Mouse (Mus musculus): ENCODE data around the gene Brd3. TPM values are rescaled to one million over a fixed set of nuclear protein-coding genes. Genes with fewer than 3 reads are reported as not detected.

The Brd3 gene
- polyA plus RNA-seq, 1 experiment from 2014 or later: 145 TPM

- 59% methylated on average over 7 of the region's 7 CpGs for WGBS
- DNase-seq (ENCODE audit: low spot score): no peak
- peak overlapping the region; percentile 64 for H3K27ac ChIP-seq
Measured at GRCm38 (mm10) chr2:27504113-27504885, 3.2 kb downstream of the Brd3 start.

DNA sequence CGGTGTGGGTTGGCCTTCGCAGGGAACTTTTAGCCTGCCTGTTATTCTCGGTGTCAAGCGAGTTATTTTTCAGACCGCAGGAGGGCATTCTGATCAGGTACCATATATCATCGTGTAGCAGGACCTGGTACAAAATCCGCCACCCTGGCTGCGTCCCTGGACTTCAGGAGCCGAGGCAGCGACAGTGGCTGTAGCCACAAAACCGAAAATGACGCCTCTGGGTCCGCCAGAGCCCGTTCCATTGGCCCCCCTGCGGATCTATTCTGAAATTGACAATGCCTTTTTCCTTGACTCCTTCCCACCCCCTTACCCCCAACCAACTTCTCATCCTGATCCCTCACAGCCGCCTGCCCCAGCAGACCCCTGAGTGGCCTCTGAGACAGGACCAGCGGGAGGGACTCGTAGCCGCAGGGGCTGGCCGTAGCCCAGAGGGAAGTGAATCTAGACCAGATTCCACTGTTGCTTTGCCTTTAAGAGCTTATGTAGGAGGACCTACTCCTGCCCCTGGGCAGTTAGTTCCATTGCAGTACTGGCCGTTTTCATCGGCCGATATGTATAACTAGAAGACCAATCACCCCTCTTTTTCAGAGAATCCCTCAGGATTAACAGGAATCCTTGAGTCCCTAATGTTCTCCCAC, 11.0 kb downstream of the Brd3 start:
- 27% methylated on average over 23 of the region's 23 CpGs for WGBS
- Histone ChIP-seq H3K36me3 (no peaks in the 10 kb centered on the region), H3K27ac (peak overlapping the region; percentile 79), H3K4me3 (peak overlapping the region; percentile 51), H3K27me3 (ENCODE audit: insufficient read depth, poor library complexity, severe bottlenecking) (no peaks in the 10 kb centered on the region), H3K4me1 (replicated peaks) (peaks cover 19% of the 10 kb centered on the region), H3K9me3 (peaks cover 5% of the 10 kb centered on the region; the same call in 1 of the 2 replicates)
- DNase-seq (ENCODE audit: low spot score): peak; percentile 72

More at GRCm38 (mm10) chr2:27504113-27504885, 3.2 kb downstream of the Brd3 start:
- Histone ChIP-seq H3K4me3 (no peak overlapping the region), H3K27me3 (ENCODE audit: insufficient read depth, poor library complexity, severe bottlenecking) (no peaks in the 10 kb centered on the region), H3K4me1 (replicated peaks) (peaks cover 18% of the 10 kb centered on the region), H3K36me3 (no peaks in the 10 kb centered on the region), H3K9me3 (no peaks in the 10 kb centered on the region)

GRCm38 (mm10) chr2:27493971-27494370, 13.5 kb downstream of the Brd3 start:
- WGBS: 92% methylated on average over 3 of the region's 3 CpGs
- Histone ChIP-seq H3K4me3 (no peak overlapping the region), H3K9me3 (peaks cover 5% of the 10 kb centered on the region; the same call in 1 of the 2 replicates), H3K27ac (no peak overlapping the region), H3K36me3 (no peaks in the 10 kb centered on the region), H3K27me3 (ENCODE audit: insufficient read depth, poor library complexity, severe bottlenecking) (no peaks in the 10 kb centered on the region), H3K4me1 (replicated peaks) (peaks cover 19% of the 10 kb centered on the region)
- DNase-seq (ENCODE audit: low spot score): no peak

DNA sequence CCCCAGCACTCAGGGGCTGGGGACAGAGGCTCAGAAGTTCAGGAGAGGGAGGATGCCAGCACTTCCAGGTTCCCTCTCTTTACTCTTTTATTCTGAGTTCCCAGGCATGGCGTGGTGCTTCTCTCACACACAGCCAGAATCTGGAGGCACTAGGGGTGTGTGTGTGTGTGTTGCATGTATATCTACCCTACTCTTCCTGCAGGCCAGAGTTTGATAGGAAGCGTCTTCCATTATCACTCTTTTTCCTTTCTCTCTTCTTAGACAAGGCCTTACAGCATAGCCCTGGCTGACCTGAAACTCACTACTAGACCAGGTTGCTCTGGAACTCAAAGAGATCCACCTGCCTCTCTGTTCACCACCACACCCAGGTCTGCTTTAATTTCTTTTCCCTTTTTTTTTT, 16.5 kb downstream of the Brd3 start:
- Histone ChIP-seq H3K36me3 (no peaks in the 10 kb centered on the region), H3K9me3 (peaks cover 5% of the 10 kb centered on the region; the same call in 1 of the 2 replicates), H3K27ac (no peak overlapping the region), H3K27me3 (ENCODE audit: insufficient read depth, poor library complexity, severe bottlenecking) (no peaks in the 10 kb centered on the region), H3K4me3 (no peak overlapping the region), H3K4me1 (replicated peaks) (peaks cover 5% of the 10 kb centered on the region)
- DNase-seq (ENCODE audit: low spot score): no peak
- WGBS: 91% methylated on average over 2 of the region's 2 CpGs

DNA sequence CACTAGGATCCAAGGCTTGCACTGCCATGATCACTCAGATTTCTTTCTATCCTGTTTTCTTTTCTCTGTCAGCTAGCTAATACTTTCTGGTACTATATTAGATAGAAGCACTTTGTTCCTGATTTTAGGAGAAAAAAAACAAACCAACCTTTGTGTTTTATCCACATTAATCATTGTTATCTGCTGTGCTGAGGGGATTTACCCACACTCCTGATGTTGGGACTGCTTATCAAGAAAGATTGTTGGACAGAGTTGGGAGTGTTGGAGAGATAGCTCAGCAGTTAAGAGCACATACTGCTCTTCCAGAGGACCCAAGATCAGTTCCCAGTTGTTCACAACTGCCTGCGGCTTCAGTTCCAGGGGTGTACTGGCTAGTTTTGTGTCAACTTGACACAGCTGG, 19.1 kb downstream of the Brd3 start:
- Histone ChIP-seq H3K27me3 (ENCODE audit: insufficient read depth, poor library complexity, severe bottlenecking) (no peaks in the 10 kb centered on the region), H3K36me3 (no peaks in the 10 kb centered on the region), H3K27ac (no peak overlapping the region), H3K4me1 (replicated peaks) (no peaks in the 10 kb centered on the region), H3K4me3 (no peak overlapping the region), H3K9me3 (no peaks in the 10 kb centered on the region)
- WGBS: 91% methylated on average over 1 of the region's 1 CpGs
- no peak for DNase-seq (ENCODE audit: low spot score)

DNA sequence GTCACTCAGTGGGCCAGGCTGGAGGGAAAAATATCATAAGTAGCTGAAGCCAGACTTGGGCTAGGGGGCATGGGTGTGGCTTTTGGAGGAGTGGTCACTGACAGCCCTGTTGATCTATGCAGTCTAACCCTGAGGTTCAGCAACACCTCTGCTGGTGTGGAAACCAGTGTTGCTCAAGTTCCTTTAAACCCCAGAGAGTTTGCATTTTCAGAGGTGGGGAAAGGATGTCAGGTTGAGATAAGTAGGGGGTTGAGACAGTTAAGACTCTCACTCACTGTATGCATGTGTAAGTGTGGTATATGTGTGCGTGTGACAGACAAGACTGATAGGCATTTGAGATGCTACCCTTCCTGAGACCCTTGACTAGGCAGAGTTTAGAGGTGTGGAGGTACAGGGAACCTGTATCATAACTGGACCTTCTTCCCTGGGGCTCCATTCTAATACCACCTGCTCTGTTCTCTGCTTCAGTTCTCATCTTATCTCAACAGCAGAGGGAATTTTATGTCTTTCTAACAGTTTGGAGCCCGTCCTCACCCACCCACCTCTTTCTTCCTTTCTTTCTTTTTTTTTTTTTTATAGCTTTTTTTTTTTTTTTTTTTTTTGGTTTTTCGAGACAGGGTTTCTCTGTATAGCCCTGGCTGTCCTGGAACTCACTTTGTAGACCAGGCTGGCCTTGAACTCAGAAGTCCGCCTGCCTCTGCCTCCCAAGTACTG, 20.0 kb downstream of the Brd3 start:
- no peaks in the 10 kb centered on the region for H3K27me3 ChIP-seq (ENCODE audit: insufficient read depth, poor library complexity, severe bottlenecking)
- no peaks in the 10 kb centered on the region for H3K36me3 ChIP-seq
- 80% methylated on average over 3 of the region's 4 CpGs for WGBS
- H3K27ac ChIP-seq: no peak overlapping the region
- no peaks in the 10 kb centered on the region for H3K9me3 ChIP-seq
- DNase-seq (ENCODE audit: low spot score): no peak
- no peak overlapping the region for H3K4me3 ChIP-seq
- no peaks in the 10 kb centered on the region for H3K4me1 ChIP-seq (replicated peaks)

DNA sequence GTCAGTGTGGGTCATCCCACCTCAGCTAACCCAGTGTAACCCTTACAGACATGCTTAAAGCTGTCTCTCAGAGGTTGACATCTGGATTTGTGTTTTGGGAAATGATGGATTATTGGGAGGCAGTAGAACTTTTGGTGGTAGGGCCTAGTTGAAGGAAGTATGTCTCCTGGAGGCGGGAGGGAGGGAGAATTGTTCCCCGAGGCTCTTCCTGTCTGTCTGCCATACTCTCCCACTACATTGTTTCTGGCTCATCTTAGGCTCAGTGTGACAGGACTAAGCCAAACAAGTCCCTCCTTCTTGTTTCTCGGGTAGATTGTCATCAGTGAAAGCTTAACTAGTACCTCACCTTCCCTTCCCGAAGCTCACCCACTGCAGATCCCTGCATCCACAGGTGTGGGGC, 20.7 kb downstream of the Brd3 start:
- Histone ChIP-seq H3K27me3 (ENCODE audit: insufficient read depth, poor library complexity, severe bottlenecking) (no peaks in the 10 kb centered on the region), H3K4me1 (replicated peaks) (no peaks in the 10 kb centered on the region), H3K9me3 (no peaks in the 10 kb centered on the region), H3K27ac (no peak overlapping the region), H3K4me3 (no peak overlapping the region), H3K36me3 (no peaks in the 10 kb centered on the region)
- WGBS: 75% methylated on average over 4 of the region's 4 CpGs
- DNase-seq (ENCODE audit: low spot score): no peak

DNA sequence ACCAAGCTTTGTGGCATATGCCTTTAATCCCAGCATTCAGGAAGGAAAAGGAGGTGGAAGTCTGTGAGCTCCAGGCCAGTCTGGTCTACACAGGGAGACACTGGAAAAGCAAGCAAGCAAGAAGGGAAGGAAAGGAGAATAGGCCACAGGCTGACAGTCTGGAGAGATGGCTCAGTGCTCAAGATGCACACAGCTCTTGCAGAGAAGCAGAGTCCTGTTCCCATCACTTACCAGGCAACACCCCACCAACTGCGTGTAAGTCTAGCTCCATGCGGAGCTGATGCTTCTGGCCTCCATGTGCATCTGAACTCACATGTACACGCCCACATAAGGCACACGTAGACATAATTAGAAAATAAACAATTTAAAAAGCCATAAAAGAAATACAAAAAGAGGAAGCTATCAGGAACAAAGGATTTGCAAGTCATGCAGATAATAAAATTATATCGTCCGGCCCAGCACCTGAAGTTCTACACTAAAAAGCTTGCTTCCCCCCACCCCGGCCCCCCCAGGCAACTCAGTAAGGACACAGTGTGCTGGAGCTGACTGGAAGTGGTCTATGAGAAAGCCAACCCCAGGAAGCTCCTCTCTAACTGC, 25.1 kb downstream of the Brd3 start:
- 89% methylated on average over 7 of the region's 7 CpGs for WGBS
- DNase-seq (ENCODE audit: low spot score): no peak
- Histone ChIP-seq H3K9me3 (no peaks in the 10 kb centered on the region), H3K4me1 (replicated peaks) (no peaks in the 10 kb centered on the region), H3K36me3 (no peaks in the 10 kb centered on the region), H3K27me3 (ENCODE audit: insufficient read depth, poor library complexity, severe bottlenecking) (no peaks in the 10 kb centered on the region), H3K27ac (no peak overlapping the region), H3K4me3 (no peak overlapping the region)

GRCm38 (mm10) chr2:27480367-27480766, 27.1 kb downstream of the Brd3 start:
- Histone ChIP-seq H3K27ac (no peak overlapping the region), H3K9me3 (no peaks in the 10 kb centered on the region), H3K4me1 (replicated peaks) (peaks cover 7% of the 10 kb centered on the region), H3K36me3 (no peaks in the 10 kb centered on the region), H3K27me3 (ENCODE audit: insufficient read depth, poor library complexity, severe bottlenecking) (no peaks in the 10 kb centered on the region), H3K4me3 (no peak overlapping the region)
- no peak for DNase-seq (ENCODE audit: low spot score)
- 79% methylated on average over 4 of the region's 4 CpGs for WGBS

DNA sequence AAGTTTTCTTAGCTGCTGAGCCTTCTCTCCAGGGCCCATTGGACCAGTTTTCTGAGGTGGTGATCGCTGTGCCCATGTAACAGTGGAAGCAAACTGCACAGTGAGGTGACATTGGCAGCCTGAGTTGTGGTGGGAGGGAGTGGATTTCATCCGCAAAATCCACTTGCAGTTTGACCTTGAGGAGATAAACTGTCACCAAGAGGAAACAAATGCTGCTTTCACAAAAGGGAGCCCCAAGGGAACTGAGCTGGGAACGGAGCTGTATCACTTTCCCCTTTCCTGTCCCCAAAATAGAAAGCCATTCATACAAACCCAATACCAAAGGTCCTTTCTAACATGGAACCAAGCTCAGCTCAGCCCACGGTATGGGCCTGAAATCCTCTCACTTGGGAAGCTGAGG, 27.6 kb downstream of the Brd3 start:
- no peaks in the 10 kb centered on the region for H3K9me3 ChIP-seq
- DNase-seq (ENCODE audit: low spot score): no peak
- H3K27me3 ChIP-seq (ENCODE audit: insufficient read depth, poor library complexity, severe bottlenecking): no peaks in the 10 kb centered on the region
- no peak overlapping the region for H3K4me3 ChIP-seq
- H3K27ac ChIP-seq: no peak overlapping the region
- H3K36me3 ChIP-seq: no peaks in the 10 kb centered on the region
- 78% methylated on average over 4 of the region's 4 CpGs for WGBS
- peaks cover 7% of the 10 kb centered on the region for H3K4me1 ChIP-seq (replicated peaks)

- Histone ChIP-seq H3K27me3 (ENCODE audit: insufficient read depth, poor library complexity, severe bottlenecking) (no peaks in the 10 kb centered on the region), H3K4me3 (peak overlapping the region; percentile 95), H3K36me3 (peaks cover 21% of the 10 kb centered on the region), H3K9me3 (no peaks in the 10 kb centered on the region), H3K4me1 (replicated peaks) (peaks cover 38% of the 10 kb centered on the region), H3K27ac (peak overlapping the region; percentile 99)
- DNase-seq (ENCODE audit: low spot score): no peak
- 36% methylated on average over 11 of the region's 11 CpGs for WGBS
Measured at GRCm38 (mm10) chr2:27476303-27477192, 30.9 kb downstream of the Brd3 start.

All from hindbrain, embryonic 10.5 days (tissue).